Mouse (Mus musculus) hindbrain, postnatal 0 days (tissue): ENCODE results near the gene Unc13c. TPM values are rescaled to one million over a fixed set of nuclear protein-coding genes. Genes with fewer than 3 reads are reported as not detected.

Experiments
- ATAC-seq: fragments of 200-750 bp; cut with Nextera tagmentation; 2 replicates; pipeline ENCODE4 v1.8.0; 2017; ENCODE audit warnings: mild to moderate bottlenecking, moderate TSS enrichment, moderate library complexity
- DNase-seq: peaks from one replicate; pipeline ENCODE4 v3.0.0-alpha.2; 2015; ENCODE audit warnings: low spot score
- H3K27ac ChIP-seq: fragments of 300-500 bp; sonication (generic); 2 replicates; pipeline ENCODE4 v1.5.1; 2014; ENCODE audit warnings: mild to moderate bottlenecking
- H3K27me3 ChIP-seq: fragments of 300-500 bp; sonication (generic); 2 replicates; pipeline ENCODE4 v1.6.1; 2014; ENCODE audit warnings: low read length, mixed read lengths; ENCODE audit not compliant: insufficient read depth
- H3K36me3 ChIP-seq: fragments of 300-500 bp; sonication (generic); 2 replicates; pipeline ENCODE4 v1.6.1; 2014; ENCODE audit warnings: low read length, mixed read lengths; ENCODE audit not compliant: insufficient read depth
- H3K4me1 ChIP-seq: fragments of 300-500 bp; sonication (generic); 2 replicates; pipeline ENCODE4 v1.6.1; 2014; ENCODE audit warnings: antibody characterized with exemption, low read length, mixed read lengths; ENCODE audit not compliant: insufficient read depth
- H3K4me2 ChIP-seq: fragments of 300-500 bp; sonication (generic); 2 replicates; pipeline ENCODE4 v1.6.1; 2014; ENCODE audit warnings: low read depth, mild to moderate bottlenecking, low read length, moderate library complexity, mixed read lengths
- H3K4me3 ChIP-seq: fragments of 300-500 bp; sonication (generic); 2 replicates; pipeline ENCODE4 v1.5.1; 2014; ENCODE audit warnings: low read length
- H3K9ac ChIP-seq: fragments of 300-500 bp; sonication (generic); replicated peaks from 2 replicates; pipeline ENCODE4 v1.6.1; 2014; ENCODE audit warnings: mild to moderate bottlenecking, low read length, moderate library complexity, mixed read lengths
- H3K9me3 ChIP-seq: fragments of 300-500 bp; sonication (generic); 2 replicates; pipeline ENCODE4 v1.6.1; 2016; ENCODE audit warnings: low read length, mixed read lengths
- CTCF ChIP-seq: IDR thresholded peaks from 2 replicates; pipeline ENCODE4 v1.5.1; 2016; ENCODE audit warnings: antibody characterized with exemption, control low read depth, low read depth
- WGBS: fragments of 180-500 bp; shearing (Covaris S2); extraction: QIAGEN DNeasy Blood & Tissue Kit; methylation state at CpG from one replicate; pipeline ENCODE4 v1.1.7; 2014; 5-methylcytosine and 5-hydroxymethylcytosine counted together
- polyA plus RNA-seq: library from polyadenylated mRNA; unstranded; fragments of >200 nt; fragmentation: Nextera tagmentation; extraction: Ambion mirVana; gene quantifications from 2 replicates; pipeline ENCODE4 v1.2.1, GENCODE M21; 2015
- total RNA-seq: library from RNA; depleted of rRNA; stranded (reverse); fragments of >200 nt; gene quantifications from 2 replicates; pipeline ENCODE4 v1.2.3, GENCODE M21; 2014

The Unc13c gene
- total and polyA plus RNA-seq, 2 experiments from 2014 or later, result 7.1 to 16.3 TPM

DNA sequence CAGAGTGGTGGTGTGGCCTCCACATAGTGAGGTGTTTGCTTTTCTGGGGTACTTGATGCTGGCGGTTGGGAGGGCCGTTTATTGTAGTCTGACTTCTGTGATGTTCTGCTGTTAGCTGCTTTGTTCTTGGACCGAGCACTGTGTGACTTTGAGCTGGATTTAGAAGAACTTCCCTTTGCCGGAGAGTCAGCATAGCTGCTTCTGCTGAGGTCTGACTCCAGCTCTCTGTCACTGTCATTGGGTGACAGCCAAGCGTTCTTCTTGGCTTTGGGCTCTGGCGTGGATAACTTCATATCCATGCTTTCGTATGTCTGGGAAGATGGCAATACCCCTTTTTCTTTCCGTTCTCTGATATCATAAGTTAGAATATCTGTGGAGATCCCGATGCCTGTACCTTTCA is 36.8 kb downstream of the Unc13c start:
- Histone ChIP-seq H3K27me3 (no peaks in the 10 kb centered on the region), H3K4me1 (no peaks in the 10 kb centered on the region), H3K36me3 (no peaks in the 10 kb centered on the region; the same call in 1 of the 2 replicates), H3K27ac (no peak overlapping the region), H3K4me2 (no peak overlapping the region), H3K9me3 (no peaks in the 10 kb centered on the region), H3K4me3 (no peak overlapping the region), H3K9ac (no peak overlapping the region)
- TF ChIP-seq CTCF, result no peak
- WGBS, result 86% methylated on average over 9 of the region's 9 CpGs
- ATAC-seq (no peak), DNase-seq (no peak)

DNA sequence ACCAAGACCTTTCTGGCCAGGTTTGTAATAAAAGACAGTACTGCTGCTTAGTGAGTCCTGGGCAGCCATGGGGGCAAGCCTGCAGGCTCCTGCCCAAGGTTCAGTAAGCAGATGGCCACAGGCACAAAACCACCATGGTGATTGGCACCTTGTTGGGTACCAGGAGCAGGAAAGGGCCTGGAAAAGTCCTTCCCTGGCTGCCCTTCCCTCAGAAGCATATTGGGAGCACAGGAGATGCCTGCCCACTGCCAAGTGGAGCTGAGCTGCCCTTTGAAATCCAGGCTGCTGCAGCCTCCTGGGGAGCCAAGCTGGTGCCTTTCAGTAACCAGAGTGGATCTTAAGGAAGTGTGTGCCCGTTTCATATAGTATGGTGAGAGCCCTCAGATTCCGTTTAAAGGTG is 41.5 kb downstream of the Unc13c start:
- 0 out of 2 replicates have a peak, but pooled peaks have one; percentile 15 for ATAC-seq
- Histone ChIP-seq H3K4me2 (no peak overlapping the region), H3K27ac (no peak overlapping the region), H3K9ac (no peak overlapping the region), H3K36me3 (no peaks in the 10 kb centered on the region; the same call in 1 of the 2 replicates), H3K4me3 (no peak overlapping the region), H3K9me3 (no peaks in the 10 kb centered on the region), H3K4me1 (no peaks in the 10 kb centered on the region), H3K27me3 (no peaks in the 10 kb centered on the region)
- WGBS, result 62% methylated on average over 2 of the region's 2 CpGs
- DNase-seq, result peak; percentile 45
- TF ChIP-seq CTCF, result no peak

DNA sequence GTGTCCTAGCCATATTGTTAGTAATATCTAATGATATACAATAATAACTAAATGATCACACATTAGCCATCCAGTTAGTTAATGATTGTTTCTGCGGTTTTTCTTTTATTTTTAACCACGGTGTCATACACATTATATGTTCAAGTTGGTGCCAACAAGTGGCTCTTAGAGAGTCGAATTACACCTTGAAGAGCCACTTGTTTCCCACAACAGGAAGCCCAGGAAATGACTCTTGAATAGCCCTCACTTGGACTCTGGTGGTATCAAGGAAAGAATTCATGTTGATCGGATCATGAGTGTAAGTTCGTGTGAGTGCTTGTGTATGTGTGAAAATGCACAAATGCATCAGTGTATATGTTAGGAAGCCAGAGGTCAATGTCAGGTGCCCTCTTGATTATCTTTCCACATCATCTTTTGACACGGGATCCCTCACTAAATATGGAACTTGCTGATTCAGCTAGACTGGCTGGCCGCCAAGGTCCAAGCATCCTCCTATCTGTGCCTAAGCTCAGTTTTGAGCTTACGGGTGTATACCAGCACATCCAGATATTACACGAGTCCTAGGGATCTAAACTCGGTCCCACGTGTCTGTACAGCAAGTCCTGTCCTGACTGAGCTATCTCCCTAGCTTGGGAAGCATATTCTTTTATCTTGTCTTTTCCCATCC is 46.2 kb downstream of the Unc13c start:
- no peaks in the 10 kb centered on the region for H3K27me3 ChIP-seq
- no peak overlapping the region for H3K4me2 ChIP-seq
- H3K27ac ChIP-seq, result no peak overlapping the region
- no peak for TF ChIP-seq CTCF
- WGBS, result 87% methylated on average over 11 of the region's 11 CpGs
- no peak overlapping the region for H3K9ac ChIP-seq
- no peak for ATAC-seq
- H3K36me3 ChIP-seq, result no peaks in the 10 kb centered on the region
- no peak for DNase-seq
- H3K4me3 ChIP-seq, result no peak overlapping the region
- H3K4me1 ChIP-seq, result no peaks in the 10 kb centered on the region
- no peaks in the 10 kb centered on the region for H3K9me3 ChIP-seq

DNA sequence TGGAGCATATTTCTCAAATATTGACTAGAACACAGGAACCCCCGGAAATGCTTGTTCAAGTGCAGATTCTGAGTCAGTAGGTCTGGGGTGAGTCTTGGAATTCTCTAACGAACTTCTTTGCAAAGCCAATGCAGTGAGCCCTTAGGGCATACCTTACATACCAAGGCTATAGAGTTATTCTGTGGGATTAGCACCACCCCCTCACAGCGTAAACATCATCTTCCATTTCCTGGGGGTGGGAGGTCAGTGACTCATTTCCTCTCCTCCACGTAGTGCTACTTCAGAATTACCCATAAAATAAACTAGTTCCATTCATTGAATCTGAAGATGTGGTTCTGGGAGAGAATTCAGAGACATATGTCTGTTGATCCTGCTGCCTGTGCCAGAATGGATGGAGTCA is 62.8 kb downstream of the Unc13c start:
- Histone ChIP-seq H3K36me3 (no peaks in the 10 kb centered on the region), H3K4me1 (no peaks in the 10 kb centered on the region), H3K27me3 (no peaks in the 10 kb centered on the region), H3K4me2 (no peak overlapping the region), H3K4me3 (no peak overlapping the region), H3K9me3 (peaks cover 4% of the 10 kb centered on the region; the same call in 1 of the 2 replicates), H3K27ac (no peak overlapping the region), H3K9ac (no peak overlapping the region)
- ATAC-seq (no peak), DNase-seq (no peak)
- TF ChIP-seq CTCF, result no peak
- WGBS, result 78% methylated on average over 4 of the region's 4 CpGs

DNA sequence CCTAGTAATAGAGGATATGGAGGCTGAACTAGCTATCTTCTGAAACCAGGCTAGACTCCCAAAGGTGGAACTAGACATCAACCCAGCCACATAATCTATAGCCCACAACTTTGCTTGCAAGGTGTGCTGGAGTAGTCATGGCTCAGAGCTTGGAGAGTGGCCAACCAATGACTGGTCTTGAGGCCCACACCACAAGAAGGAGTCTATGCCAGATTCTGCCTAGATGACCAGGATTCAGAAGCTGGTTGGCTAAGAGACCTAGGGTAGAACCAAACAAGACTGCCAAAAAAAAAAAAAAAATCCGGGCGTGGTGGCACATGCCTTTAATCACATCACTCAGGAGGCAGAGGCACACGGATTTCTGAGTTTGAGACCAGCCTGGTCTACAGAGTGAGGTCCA is 70.2 kb downstream of the Unc13c start:
- Histone ChIP-seq H3K9me3 (no peaks in the 10 kb centered on the region), H3K27ac (no peak overlapping the region), H3K4me2 (no peak overlapping the region), H3K36me3 (no peaks in the 10 kb centered on the region), H3K27me3 (no peaks in the 10 kb centered on the region), H3K9ac (no peak overlapping the region), H3K4me1 (no peaks in the 10 kb centered on the region), H3K4me3 (no peak overlapping the region)
- 82% methylated on average over 3 of the region's 3 CpGs for WGBS
- no peak for DNase-seq
- no peak for TF ChIP-seq CTCF
- ATAC-seq, result no peak

DNA sequence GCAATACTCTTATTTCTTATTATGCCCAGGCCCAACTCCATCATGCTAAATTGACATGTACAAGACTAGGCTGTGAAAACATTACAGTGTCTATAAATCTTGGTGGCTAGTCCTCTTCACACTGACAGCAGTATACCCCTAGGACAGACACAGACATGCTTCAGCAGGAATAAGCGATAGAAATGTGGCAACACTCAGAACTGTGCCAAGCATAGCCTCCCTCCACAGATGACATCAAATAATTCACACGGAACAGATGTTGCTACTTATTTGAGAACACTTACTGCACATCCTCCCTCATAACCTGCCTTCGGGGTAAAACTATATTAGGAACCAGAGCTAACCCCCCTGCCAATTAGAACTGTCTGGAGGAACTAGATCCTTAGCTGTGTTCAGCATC is 72.6 kb downstream of the Unc13c start:
- Histone ChIP-seq H3K4me1 (no peaks in the 10 kb centered on the region), H3K27ac (no peak overlapping the region), H3K4me2 (no peak overlapping the region), H3K9me3 (no peaks in the 10 kb centered on the region), H3K4me3 (no peak overlapping the region), H3K36me3 (no peaks in the 10 kb centered on the region), H3K27me3 (no peaks in the 10 kb centered on the region), H3K9ac (no peak overlapping the region)
- no peak for TF ChIP-seq CTCF
- ATAC-seq (no peak), DNase-seq (no peak)
- WGBS, result 61% methylated on average over 3 of the region's 3 CpGs

DNA sequence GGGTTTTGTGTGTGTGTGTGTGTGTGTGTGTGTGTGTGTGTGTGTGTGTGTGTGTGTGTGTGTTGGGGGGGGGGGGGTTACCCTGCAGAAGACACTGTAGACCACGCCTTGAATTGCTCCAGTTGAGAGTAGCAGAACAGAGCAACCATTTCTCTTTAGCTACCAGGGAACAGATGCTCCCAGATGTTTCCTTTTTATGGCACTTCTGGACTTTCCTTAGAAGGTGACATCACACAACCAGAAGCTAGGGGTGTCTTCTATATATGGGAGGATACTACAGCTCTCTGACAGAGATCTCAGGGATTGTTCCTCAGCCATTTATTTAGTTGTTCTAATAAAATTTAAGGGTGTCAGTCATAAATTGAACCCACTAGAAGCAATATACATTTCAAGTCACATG is 85.2 kb downstream of the Unc13c start:
- ATAC-seq, result no peak
- no peak for DNase-seq

More for the DNA sequence above, 85.2 kb downstream of the Unc13c start:
- TF ChIP-seq CTCF, result no peak
- Histone ChIP-seq H3K27ac (peak overlapping the region; percentile 41; the same call in 1 of the 2 replicates), H3K36me3 (no peaks in the 10 kb centered on the region), H3K9ac (no peak overlapping the region), H3K27me3 (no peaks in the 10 kb centered on the region), H3K9me3 (no peaks in the 10 kb centered on the region), H3K4me1 (peaks cover 4% of the 10 kb centered on the region; the same call in 1 of the 2 replicates), H3K4me3 (no peak overlapping the region), H3K4me2 (no peak overlapping the region)
- WGBS, result 71% methylated on average over 1 of the region's 1 CpGs
